Mouse (Mus musculus): Measurements from ENCODE around the gene Ddx58. TPM values are rescaled to one million over a fixed set of nuclear protein-coding genes. Genes with fewer than 3 reads are reported as not detected.

Ddx58 gene
- polyA plus RNA-seq, 1 experiment, result 43.6 TPM

DNA sequence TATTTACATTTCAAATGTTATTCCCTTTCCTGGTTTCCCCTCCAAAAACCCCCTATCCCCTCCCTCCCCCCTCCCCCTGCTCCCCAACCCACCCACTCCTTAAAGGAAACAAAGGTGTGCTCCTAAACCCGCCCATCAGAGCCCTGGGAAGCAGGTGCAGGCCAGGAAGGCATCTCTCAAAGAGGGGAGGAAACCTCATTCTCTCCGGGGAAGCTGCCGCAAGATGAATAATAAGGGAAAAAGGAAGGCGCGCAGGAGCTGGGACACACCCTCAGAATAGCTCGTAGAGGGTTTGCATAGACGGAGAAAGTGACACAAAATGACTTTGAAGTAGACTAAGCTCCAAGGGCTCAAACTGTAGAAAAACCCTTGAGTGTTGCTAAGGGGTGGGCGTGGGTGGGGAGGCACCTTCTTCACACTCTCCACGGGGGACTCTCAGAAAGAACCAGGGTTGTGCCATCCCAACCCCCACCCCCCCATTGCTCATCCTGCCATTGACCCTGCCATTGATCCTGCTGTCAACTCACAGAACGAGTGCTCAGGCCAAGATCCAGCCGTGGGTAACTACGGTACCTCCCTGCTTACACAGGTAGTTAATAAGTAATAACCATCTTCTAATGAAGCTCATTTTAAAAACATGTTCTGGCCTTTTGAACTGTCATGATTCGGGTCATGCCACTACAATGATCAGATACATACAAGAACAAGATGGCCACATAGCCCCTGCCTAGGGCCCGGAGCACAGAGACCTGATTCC lies 18.4 kb downstream of the Ddx58 start:
- H3K36me3 ChIP-seq (ENCODE audit: control insufficient read depth, insufficient read depth, low read length, poor library complexity, severe bottlenecking), result no peaks in the 10 kb centered on the region; the same call in none of the 2 replicates
- TF ChIP-seq EP300 (IDR thresholded peaks at IDR 0.05; ENCODE audit: insufficient read depth, low read depth, low read length) (0 out of 2 replicates have a peak, but pooled peaks have one; percentile 20), CTCF (IDR thresholded peaks at IDR 0.05; ENCODE audit: low read depth, low read length) (no peak)
- H3K4me3 ChIP-seq (ENCODE audit: low read depth, low read length), result no peak overlapping the region
- H3K9ac ChIP-seq (ENCODE audit: low read depth, poor library complexity, severe bottlenecking), result no peak overlapping the region
- H3K27me3 ChIP-seq (ENCODE audit: control insufficient read depth, insufficient read depth, low read length, poor library complexity, severe bottlenecking), result no peaks in the 10 kb centered on the region
- 0 out of 2 replicates have a peak overlapping the region, but pooled peaks have one; percentile 32 for H3K27ac ChIP-seq (ENCODE audit: insufficient read depth, low read length)
- H3K9me3 ChIP-seq (replicated peaks; ENCODE audit: control insufficient read depth, insufficient read depth, low read length, poor library complexity, severe bottlenecking), result no peaks in the 10 kb centered on the region
- H3K4me1 ChIP-seq (ENCODE audit: control insufficient read depth, insufficient read depth, low read length), result peaks cover 5% of the 10 kb centered on the region

- H3K9me3 ChIP-seq (replicated peaks; ENCODE audit: control insufficient read depth, insufficient read depth, low read length, poor library complexity, severe bottlenecking), result no peaks in the 10 kb centered on the region
- peak overlapping the region; percentile 73 for H3K4me3 ChIP-seq (ENCODE audit: low read depth, low read length)
- TF ChIP-seq EP300 (IDR thresholded peaks at IDR 0.05; ENCODE audit: insufficient read depth, low read depth, low read length), result no peak
- no peak for TF ChIP-seq CTCF (IDR thresholded peaks at IDR 0.05; ENCODE audit: low read depth, low read length)
- no peak for TF ChIP-seq POLR2A (IDR thresholded peaks at IDR 0.05; ENCODE audit: insufficient read depth, low read length)
- peak overlapping the region; percentile 47 for H3K9ac ChIP-seq (ENCODE audit: low read depth, poor library complexity, severe bottlenecking)
- peaks cover 3% of the 10 kb centered on the region for H3K36me3 ChIP-seq (ENCODE audit: control insufficient read depth, insufficient read depth, low read length, poor library complexity, severe bottlenecking)
- H3K27ac ChIP-seq (ENCODE audit: insufficient read depth, low read length), result peak overlapping the region; percentile 95
- no peaks in the 10 kb centered on the region for H3K27me3 ChIP-seq (ENCODE audit: control insufficient read depth, insufficient read depth, low read length, poor library complexity, severe bottlenecking)
- peaks cover 5% of the 10 kb centered on the region for H3K4me1 ChIP-seq (ENCODE audit: control insufficient read depth, insufficient read depth, low read length)
Observed at GRCm38 (mm10) chr4:40220437-40220836, 19.2 kb downstream of the Ddx58 start.

DNA sequence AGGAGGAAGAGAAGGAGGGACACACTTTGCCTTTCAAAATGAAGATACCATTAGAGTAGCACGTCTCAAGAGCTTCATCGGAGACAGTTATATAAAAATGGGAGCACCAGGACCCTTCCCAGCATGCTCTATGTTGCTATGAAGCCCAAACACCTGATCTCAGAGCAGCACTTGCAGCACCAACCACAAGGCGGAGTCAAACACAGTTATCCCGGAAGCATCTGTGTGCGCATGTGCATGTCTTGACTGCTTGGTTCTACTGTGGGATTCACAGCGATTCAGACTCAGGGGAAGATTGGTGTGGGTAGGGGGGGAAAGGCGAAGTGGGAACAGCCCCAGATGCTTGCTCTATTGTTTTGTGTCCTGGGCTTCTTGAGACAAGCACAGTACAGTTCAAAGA lies 21.2 kb downstream of the Ddx58 start:
- Histone ChIP-seq H3K27ac (ENCODE audit: insufficient read depth, low read length) (peak overlapping the region; percentile 85), H3K9ac (ENCODE audit: low read depth, poor library complexity, severe bottlenecking) (no peak overlapping the region), H3K4me3 (ENCODE audit: low read depth, low read length) (no peak overlapping the region), H3K4me1 (ENCODE audit: control insufficient read depth, insufficient read depth, low read length) (peaks cover 5% of the 10 kb centered on the region), H3K27me3 (ENCODE audit: control insufficient read depth, insufficient read depth, low read length, poor library complexity, severe bottlenecking) (no peaks in the 10 kb centered on the region), H3K36me3 (ENCODE audit: control insufficient read depth, insufficient read depth, low read length, poor library complexity, severe bottlenecking) (peaks cover 6% of the 10 kb centered on the region), H3K9me3 (replicated peaks; ENCODE audit: control insufficient read depth, insufficient read depth, low read length, poor library complexity, severe bottlenecking) (no peaks in the 10 kb centered on the region)
- peak; percentile 39 for TF ChIP-seq POLR2A (IDR thresholded peaks at IDR 0.05; ENCODE audit: insufficient read depth, low read length)
- no peak for TF ChIP-seq EP300 (IDR thresholded peaks at IDR 0.05; ENCODE audit: insufficient read depth, low read depth, low read length)
- TF ChIP-seq CTCF (IDR thresholded peaks at IDR 0.05; ENCODE audit: low read depth, low read length), result peak; percentile 61

DNA sequence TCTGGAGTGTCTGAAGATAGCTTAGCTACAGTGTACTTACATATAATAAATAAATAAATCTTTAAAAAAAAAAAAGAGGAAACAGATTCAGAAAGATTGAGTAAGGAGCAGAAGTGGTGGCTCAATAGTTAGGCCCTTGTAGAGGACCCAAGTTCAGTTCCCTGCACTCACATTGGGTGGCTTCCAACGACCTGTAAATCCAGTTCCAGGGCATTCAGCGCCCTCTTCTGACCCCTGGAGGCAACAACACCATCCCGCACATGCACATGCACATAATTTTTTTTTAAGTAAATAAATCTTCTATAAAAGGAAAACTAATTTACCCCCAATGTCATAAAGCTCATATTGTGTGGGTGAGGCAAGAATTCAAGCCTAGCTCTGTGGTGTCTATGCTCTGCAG lies 21.7 kb downstream of the Ddx58 start:
- Histone ChIP-seq H3K27ac (ENCODE audit: insufficient read depth, low read length) (peak overlapping the region; percentile 40), H3K4me1 (ENCODE audit: control insufficient read depth, insufficient read depth, low read length) (peaks cover 5% of the 10 kb centered on the region), H3K9ac (ENCODE audit: low read depth, poor library complexity, severe bottlenecking) (no peak overlapping the region), H3K27me3 (ENCODE audit: control insufficient read depth, insufficient read depth, low read length, poor library complexity, severe bottlenecking) (no peaks in the 10 kb centered on the region), H3K4me3 (ENCODE audit: low read depth, low read length) (peak overlapping the region; percentile 12; the same call in 1 of the 2 replicates), H3K36me3 (ENCODE audit: control insufficient read depth, insufficient read depth, low read length, poor library complexity, severe bottlenecking) (peaks cover 6% of the 10 kb centered on the region), H3K9me3 (replicated peaks; ENCODE audit: control insufficient read depth, insufficient read depth, low read length, poor library complexity, severe bottlenecking) (no peaks in the 10 kb centered on the region)
- TF ChIP-seq CTCF (IDR thresholded peaks at IDR 0.05; ENCODE audit: low read depth, low read length) (peak; percentile 74), EP300 (IDR thresholded peaks at IDR 0.05; ENCODE audit: insufficient read depth, low read depth, low read length) (no peak)

DNA sequence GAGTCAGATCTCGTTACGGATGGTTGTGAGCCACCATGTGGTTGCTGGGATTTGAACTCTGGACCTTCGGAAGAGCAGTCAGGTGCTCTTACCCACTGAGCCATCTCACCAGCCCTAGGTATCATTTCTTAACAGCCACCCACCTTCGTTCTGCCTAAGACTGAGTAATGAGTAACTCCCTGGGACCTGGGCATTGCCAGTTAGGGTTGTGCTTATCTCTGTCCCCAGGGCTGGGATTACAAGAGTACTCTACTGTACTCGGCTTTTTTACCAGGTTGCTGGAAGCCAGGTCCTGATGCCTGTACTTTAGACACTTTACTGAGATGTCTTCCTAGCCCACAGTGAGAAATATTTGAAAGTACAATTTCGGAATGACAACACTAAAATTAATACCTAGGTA lies 27.5 kb downstream of the Ddx58 start:
- Histone ChIP-seq H3K4me1 (ENCODE audit: control insufficient read depth, insufficient read depth, low read length) (no peaks in the 10 kb centered on the region), H3K4me3 (ENCODE audit: low read depth, low read length) (no peak overlapping the region), H3K9me3 (replicated peaks; ENCODE audit: control insufficient read depth, insufficient read depth, low read length, poor library complexity, severe bottlenecking) (no peaks in the 10 kb centered on the region), H3K27ac (ENCODE audit: insufficient read depth, low read length) (no peak overlapping the region), H3K9ac (ENCODE audit: low read depth, poor library complexity, severe bottlenecking) (no peak overlapping the region), H3K36me3 (ENCODE audit: control insufficient read depth, insufficient read depth, low read length, poor library complexity, severe bottlenecking) (peaks cover 20% of the 10 kb centered on the region), H3K27me3 (ENCODE audit: control insufficient read depth, insufficient read depth, low read length, poor library complexity, severe bottlenecking) (no peaks in the 10 kb centered on the region)
- TF ChIP-seq CTCF (IDR thresholded peaks at IDR 0.05; ENCODE audit: low read depth, low read length) (no peak), POLR2A (IDR thresholded peaks at IDR 0.05; ENCODE audit: insufficient read depth, low read length) (no peak), EP300 (IDR thresholded peaks at IDR 0.05; ENCODE audit: insufficient read depth, low read depth, low read length) (no peak)

- H3K27me3 ChIP-seq (ENCODE audit: control insufficient read depth, insufficient read depth, low read length, poor library complexity, severe bottlenecking), result no peaks in the 10 kb centered on the region
- H3K27ac ChIP-seq (ENCODE audit: insufficient read depth, low read length), result no peak overlapping the region
- no peak overlapping the region for H3K4me3 ChIP-seq (ENCODE audit: low read depth, low read length)
- no peaks in the 10 kb centered on the region for H3K4me1 ChIP-seq (ENCODE audit: control insufficient read depth, insufficient read depth, low read length)
- TF ChIP-seq CTCF (IDR thresholded peaks at IDR 0.05; ENCODE audit: low read depth, low read length) (no peak), POLR2A (IDR thresholded peaks at IDR 0.05; ENCODE audit: insufficient read depth, low read length) (no peak), EP300 (IDR thresholded peaks at IDR 0.05; ENCODE audit: insufficient read depth, low read depth, low read length) (no peak)
- no peak overlapping the region for H3K9ac ChIP-seq (ENCODE audit: low read depth, poor library complexity, severe bottlenecking)
- peaks cover 20% of the 10 kb centered on the region for H3K36me3 ChIP-seq (ENCODE audit: control insufficient read depth, insufficient read depth, low read length, poor library complexity, severe bottlenecking)
- no peaks in the 10 kb centered on the region for H3K9me3 ChIP-seq (replicated peaks; ENCODE audit: control insufficient read depth, insufficient read depth, low read length, poor library complexity, severe bottlenecking)
Observed at GRCm38 (mm10) chr4:40207701-40208100, 31.9 kb downstream of the Ddx58 start.

Data from ES-Bruce4 (cell line).